Mouse (Mus musculus): ENCODE measurements at regions not wholly inside any gene's neighbourhood (a gene's known extent, or its start where the extent isn't known, plus 50 kb on each side); places are given as distances from the start of the nearest gene placed in this dataset.

DNA sequence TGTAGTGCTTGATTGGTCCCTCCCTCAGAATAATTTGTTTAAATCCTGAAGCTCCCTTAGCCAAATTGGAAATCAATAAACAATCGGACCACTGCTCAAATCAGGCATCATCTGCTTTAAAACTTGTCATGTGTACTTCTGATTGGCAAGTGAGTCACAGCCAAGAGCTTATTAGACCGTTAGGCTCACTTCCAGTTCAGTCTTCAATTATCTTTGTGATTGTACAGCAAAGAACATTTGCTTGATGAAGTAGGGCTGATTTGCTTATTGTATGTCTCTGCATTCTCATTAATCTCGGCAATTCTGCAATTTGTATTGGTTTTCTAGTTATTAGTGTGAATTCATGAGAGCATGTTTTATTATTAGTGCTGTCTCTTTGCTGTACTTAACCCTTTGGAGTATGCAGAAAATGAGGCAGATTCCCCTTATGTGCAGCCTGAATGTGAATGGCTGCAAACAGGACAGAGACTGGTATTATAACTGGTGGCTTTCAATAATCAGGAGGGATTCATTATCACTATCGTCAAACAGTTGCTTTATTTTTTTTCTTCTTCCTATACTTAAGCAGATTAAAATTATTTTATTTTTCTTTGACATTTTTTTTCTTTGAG, 406.8 kb upstream of the Prmt6 start:
- Histone ChIP-seq H3K27me3 (replicated peaks; ENCODE audit: control insufficient read depth, insufficient read depth, low read length) (no peaks in the 10 kb centered on the region), H3K9me3 (ENCODE audit: control insufficient read depth, low read length) (no peaks in the 10 kb centered on the region), H3K27ac (ENCODE audit: low read length) (no peak overlapping the region), H3K36me3 (ENCODE audit: control insufficient read depth, insufficient read depth, low read length) (no peaks in the 10 kb centered on the region), H3K4me3 (ENCODE audit: low read length) (no peak overlapping the region), H3K9ac (ENCODE audit: low read depth, low read length) (no peak overlapping the region), H3K4me1 (ENCODE audit: control insufficient read depth, insufficient read depth, low read length) (no peaks in the 10 kb centered on the region), H3K4me2 (ENCODE audit: low read depth, low read length) (no peak overlapping the region)
- 68% methylated on average over 4 of the region's 4 CpGs for WGBS
- ATAC-seq: no peak

DNA sequence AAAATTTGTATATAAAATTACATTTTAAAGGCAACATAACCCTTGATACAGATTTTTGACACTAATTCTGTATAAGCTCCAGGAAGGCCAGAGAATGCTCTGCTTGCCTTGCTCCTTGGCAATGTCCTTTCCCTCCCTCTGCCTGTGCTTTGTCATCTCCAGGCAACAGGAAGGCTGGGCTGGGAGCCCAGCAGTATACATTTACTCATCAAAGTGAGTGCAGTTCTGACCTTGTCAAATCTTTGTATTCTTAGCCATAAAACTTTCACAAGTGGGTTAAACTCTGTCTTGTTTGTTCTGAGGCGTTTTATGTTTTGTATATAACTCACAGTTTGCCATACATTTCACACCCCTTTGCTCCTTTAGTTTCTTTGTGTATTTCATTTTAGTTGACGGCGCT, 375.5 kb upstream of the Prmt6 start:
- no peaks in the 10 kb centered on the region for H3K4me1 ChIP-seq (ENCODE audit: control insufficient read depth, insufficient read depth, low read length)
- H3K9me3 ChIP-seq (ENCODE audit: control insufficient read depth, low read length): no peaks in the 10 kb centered on the region
- no peak overlapping the region for H3K4me2 ChIP-seq (ENCODE audit: low read depth, low read length)
- no peak overlapping the region for H3K4me3 ChIP-seq (ENCODE audit: low read length)
- H3K9ac ChIP-seq (ENCODE audit: low read depth, low read length): no peak overlapping the region
- 43% methylated on average over 3 of the region's 3 CpGs for WGBS
- no peaks in the 10 kb centered on the region for H3K36me3 ChIP-seq (ENCODE audit: control insufficient read depth, insufficient read depth, low read length)
- no peak overlapping the region for H3K27ac ChIP-seq (ENCODE audit: low read length)
- no peaks in the 10 kb centered on the region for H3K27me3 ChIP-seq (replicated peaks; ENCODE audit: control insufficient read depth, insufficient read depth, low read length)
- peak; percentile 56; the same call in 1 of the 2 replicates for ATAC-seq

DNA sequence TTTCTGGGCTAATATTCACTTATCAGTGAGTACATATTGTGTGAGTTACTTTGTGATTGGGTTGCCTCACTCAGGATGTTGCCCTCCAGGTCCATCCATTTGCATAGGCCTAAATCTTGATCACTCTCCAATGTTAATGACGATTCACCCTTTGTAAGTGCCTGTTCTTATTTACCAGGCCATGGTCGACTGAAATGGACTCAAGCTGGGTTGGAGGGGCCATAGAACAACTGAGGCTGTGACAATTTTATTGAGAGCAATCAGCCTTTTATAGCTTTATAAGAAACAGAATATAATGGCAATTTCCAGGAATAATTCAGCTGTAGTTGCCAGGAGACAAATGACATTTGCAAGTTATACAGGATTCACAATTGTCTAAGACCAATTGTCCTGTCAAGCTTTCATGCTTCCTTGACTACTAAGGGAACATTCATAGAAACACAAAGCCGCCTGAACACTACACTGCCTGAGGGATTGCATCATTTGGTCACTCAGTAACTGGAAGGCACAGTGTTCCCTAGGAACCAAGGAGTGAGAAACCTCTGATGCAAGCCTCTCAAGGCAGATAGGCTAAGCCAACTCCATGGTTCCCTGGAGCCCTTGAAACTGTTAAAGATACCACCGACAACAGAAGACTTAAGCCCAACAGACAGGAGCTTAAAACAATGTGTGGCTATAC, 348.5 kb upstream of the Prmt6 start:
- no peaks in the 10 kb centered on the region for H3K9me3 ChIP-seq (ENCODE audit: control insufficient read depth, low read length)
- no peak overlapping the region for H3K4me2 ChIP-seq (ENCODE audit: low read depth, low read length)
- 0 out of 2 replicates have a peak, but pooled peaks cover 2% of the 10 kb centered on the region for H3K4me1 ChIP-seq (ENCODE audit: control insufficient read depth, insufficient read depth, low read length)
- no peak overlapping the region for H3K9ac ChIP-seq (ENCODE audit: low read depth, low read length)
- WGBS: 68% methylated on average over 4 of the region's 4 CpGs
- H3K27ac ChIP-seq (ENCODE audit: low read length): no peak overlapping the region
- no peaks in the 10 kb centered on the region for H3K36me3 ChIP-seq (ENCODE audit: control insufficient read depth, insufficient read depth, low read length)
- H3K27me3 ChIP-seq (replicated peaks; ENCODE audit: control insufficient read depth, insufficient read depth, low read length): no peaks in the 10 kb centered on the region
- no peak for ATAC-seq
- no peak overlapping the region for H3K4me3 ChIP-seq (ENCODE audit: low read length)

DNA sequence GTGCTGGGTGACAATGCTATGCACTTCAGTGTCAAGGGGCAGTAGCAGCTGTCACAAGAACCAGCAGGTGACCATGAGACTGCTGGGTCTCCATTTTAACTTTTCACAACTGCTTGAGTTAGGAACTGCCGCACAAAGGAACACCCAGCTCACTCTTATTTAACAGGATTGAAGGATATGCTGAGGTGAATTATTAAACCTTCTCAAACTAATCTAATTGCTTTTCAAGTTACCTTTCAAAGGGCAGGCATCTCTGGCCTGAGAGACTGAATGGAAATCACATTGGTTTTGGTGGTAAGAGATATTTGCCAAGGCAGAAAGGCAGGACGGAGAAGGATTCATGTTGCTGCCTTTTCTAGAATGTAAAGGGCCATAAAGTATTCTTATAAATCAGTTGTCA, 332.0 kb upstream of the Prmt6 start:
- Histone ChIP-seq H3K4me1 (ENCODE audit: control insufficient read depth, insufficient read depth, low read length) (no peaks in the 10 kb centered on the region), H3K4me2 (ENCODE audit: low read depth, low read length) (no peak overlapping the region), H3K9me3 (ENCODE audit: control insufficient read depth, low read length) (no peaks in the 10 kb centered on the region), H3K9ac (ENCODE audit: low read depth, low read length) (no peak overlapping the region), H3K27ac (ENCODE audit: low read length) (no peak overlapping the region), H3K36me3 (ENCODE audit: control insufficient read depth, insufficient read depth, low read length) (no peaks in the 10 kb centered on the region), H3K4me3 (ENCODE audit: low read length) (no peak overlapping the region), H3K27me3 (replicated peaks; ENCODE audit: control insufficient read depth, insufficient read depth, low read length) (no peaks in the 10 kb centered on the region)
- ATAC-seq: no peak
- WGBS: 47% methylated on average over 2 of the region's 2 CpGs

DNA sequence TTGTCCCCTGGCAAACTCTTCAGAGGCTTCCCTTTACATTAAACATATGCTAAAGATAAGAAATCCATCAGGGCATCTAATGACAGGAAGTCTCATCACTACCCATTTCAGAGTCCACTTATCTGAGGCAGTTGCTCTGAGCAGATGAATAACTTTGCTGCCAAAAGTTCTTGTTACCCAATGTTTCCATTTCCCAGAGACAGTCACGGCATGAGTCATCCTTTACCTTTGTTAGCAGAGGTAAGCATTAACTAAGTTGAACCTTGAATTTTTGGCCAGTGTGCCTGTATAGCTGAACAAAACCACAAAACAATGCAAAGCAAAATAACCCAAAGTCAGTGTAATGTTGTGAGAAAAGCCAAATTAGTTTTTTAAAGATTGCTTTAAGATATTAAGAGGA, 328.5 kb upstream of the Prmt6 start:
- Histone ChIP-seq H3K27ac (ENCODE audit: low read length) (no peak overlapping the region), H3K4me3 (ENCODE audit: low read length) (no peak overlapping the region), H3K27me3 (replicated peaks; ENCODE audit: control insufficient read depth, insufficient read depth, low read length) (no peaks in the 10 kb centered on the region), H3K4me1 (ENCODE audit: control insufficient read depth, insufficient read depth, low read length) (no peaks in the 10 kb centered on the region), H3K36me3 (ENCODE audit: control insufficient read depth, insufficient read depth, low read length) (no peaks in the 10 kb centered on the region), H3K9me3 (ENCODE audit: control insufficient read depth, low read length) (no peaks in the 10 kb centered on the region), H3K4me2 (ENCODE audit: low read depth, low read length) (no peak overlapping the region), H3K9ac (ENCODE audit: low read depth, low read length) (no peak overlapping the region)
- WGBS: 71% methylated on average over 1 of the region's 1 CpGs
- no peak for ATAC-seq

DNA sequence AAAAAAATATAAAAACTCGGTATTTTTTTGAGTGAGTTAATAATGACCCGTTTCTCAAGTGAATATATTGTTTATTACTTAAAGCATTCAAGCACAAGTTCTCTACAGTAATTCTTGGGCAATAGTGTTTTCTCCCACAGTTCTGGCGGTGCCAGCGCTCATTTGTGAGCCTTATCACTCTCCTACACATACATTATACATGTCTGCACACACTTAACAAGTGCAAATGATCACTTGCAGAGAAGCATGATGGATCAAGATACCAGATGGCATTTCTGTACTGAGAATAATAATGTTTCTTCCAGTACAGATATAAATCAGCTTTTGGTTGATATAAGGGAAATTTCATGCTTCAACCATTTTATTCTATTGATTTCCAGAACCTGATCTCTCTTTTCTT, 316.4 kb upstream of the Prmt6 start:
- Histone ChIP-seq H3K36me3 (ENCODE audit: control insufficient read depth, insufficient read depth, low read length) (no peaks in the 10 kb centered on the region), H3K27ac (ENCODE audit: low read length) (no peak overlapping the region), H3K9ac (ENCODE audit: low read depth, low read length) (no peak overlapping the region), H3K4me1 (ENCODE audit: control insufficient read depth, insufficient read depth, low read length) (no peaks in the 10 kb centered on the region), H3K9me3 (ENCODE audit: control insufficient read depth, low read length) (no peaks in the 10 kb centered on the region), H3K27me3 (replicated peaks; ENCODE audit: control insufficient read depth, insufficient read depth, low read length) (no peaks in the 10 kb centered on the region), H3K4me2 (ENCODE audit: low read depth, low read length) (no peak overlapping the region), H3K4me3 (ENCODE audit: low read length) (no peak overlapping the region)
- WGBS: 82% methylated on average over 4 of the region's 4 CpGs
- no peak for ATAC-seq

DNA sequence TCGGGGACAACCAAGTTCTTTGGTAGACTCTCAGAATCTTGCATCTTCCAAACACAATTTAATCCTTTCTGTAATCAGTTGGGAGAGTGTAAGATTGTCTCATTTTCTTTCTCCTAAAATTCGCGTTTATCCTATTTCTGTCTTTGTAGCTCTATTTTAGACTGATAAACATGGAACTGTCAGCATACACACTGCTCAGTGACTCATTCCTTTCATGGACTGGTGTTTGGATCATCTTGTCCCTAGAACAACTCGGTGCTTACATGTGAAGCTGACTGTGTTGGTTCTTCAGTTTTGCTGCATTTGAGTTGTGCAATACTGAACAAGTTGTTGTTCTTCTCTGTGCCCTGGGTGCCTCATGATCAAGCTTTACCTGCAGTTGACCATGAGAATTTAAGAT, 296.5 kb upstream of the Prmt6 start:
- Histone ChIP-seq H3K27me3 (replicated peaks; ENCODE audit: control insufficient read depth, insufficient read depth, low read length) (no peaks in the 10 kb centered on the region), H3K4me2 (ENCODE audit: low read depth, low read length) (no peak overlapping the region)
- ATAC-seq: no peak

DNA sequence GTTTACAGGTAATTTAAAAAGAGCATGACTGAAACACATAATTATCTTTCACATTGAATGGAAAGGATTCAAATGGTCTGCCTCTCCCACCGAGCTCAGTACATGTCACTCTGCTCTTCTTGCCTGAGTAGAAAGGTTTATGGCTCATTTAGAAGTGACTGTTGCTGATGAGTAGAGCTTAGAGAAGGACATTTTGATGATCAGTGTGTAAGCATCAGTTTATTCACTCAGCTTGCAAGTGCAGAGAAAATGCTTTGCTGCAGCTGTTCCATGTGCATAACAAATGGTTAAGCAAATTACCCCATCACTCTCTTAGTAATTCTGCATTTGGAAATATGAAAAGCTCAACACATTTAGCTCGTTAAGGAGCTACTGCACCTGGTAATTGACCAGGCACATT, 287.5 kb upstream of the Prmt6 start:
- H3K9me3 ChIP-seq (ENCODE audit: control insufficient read depth, low read length): no peaks in the 10 kb centered on the region
- no peak overlapping the region for H3K4me2 ChIP-seq (ENCODE audit: low read depth, low read length)
- no peak overlapping the region for H3K4me3 ChIP-seq (ENCODE audit: low read length)
- H3K27ac ChIP-seq (ENCODE audit: low read length): no peak overlapping the region
- no peaks in the 10 kb centered on the region for H3K4me1 ChIP-seq (ENCODE audit: control insufficient read depth, insufficient read depth, low read length)
- H3K9ac ChIP-seq (ENCODE audit: low read depth, low read length): no peak overlapping the region
- H3K36me3 ChIP-seq (ENCODE audit: control insufficient read depth, insufficient read depth, low read length): no peaks in the 10 kb centered on the region
- 55% methylated on average over 2 of the region's 2 CpGs for WGBS
- H3K27me3 ChIP-seq (replicated peaks; ENCODE audit: control insufficient read depth, insufficient read depth, low read length): no peaks in the 10 kb centered on the region
- no peak for ATAC-seq

More for the DNA sequence above, 296.5 kb upstream of the Prmt6 start:
- Histone ChIP-seq H3K4me3 (ENCODE audit: low read length) (no peak overlapping the region), H3K36me3 (ENCODE audit: control insufficient read depth, insufficient read depth, low read length) (no peaks in the 10 kb centered on the region), H3K27ac (ENCODE audit: low read length) (no peak overlapping the region), H3K9ac (ENCODE audit: low read depth, low read length) (no peak overlapping the region), H3K4me1 (ENCODE audit: control insufficient read depth, insufficient read depth, low read length) (no peaks in the 10 kb centered on the region), H3K9me3 (ENCODE audit: control insufficient read depth, low read length) (no peaks in the 10 kb centered on the region)
- 81% methylated on average over 4 of the region's 4 CpGs for WGBS
